Mouse (Mus musculus): ENCODE measurements at regions not wholly inside any gene's neighbourhood (a gene's known extent, or its start where the extent isn't known, plus 50 kb on each side); places are given as distances from the start of the nearest gene placed in this dataset.

DNA sequence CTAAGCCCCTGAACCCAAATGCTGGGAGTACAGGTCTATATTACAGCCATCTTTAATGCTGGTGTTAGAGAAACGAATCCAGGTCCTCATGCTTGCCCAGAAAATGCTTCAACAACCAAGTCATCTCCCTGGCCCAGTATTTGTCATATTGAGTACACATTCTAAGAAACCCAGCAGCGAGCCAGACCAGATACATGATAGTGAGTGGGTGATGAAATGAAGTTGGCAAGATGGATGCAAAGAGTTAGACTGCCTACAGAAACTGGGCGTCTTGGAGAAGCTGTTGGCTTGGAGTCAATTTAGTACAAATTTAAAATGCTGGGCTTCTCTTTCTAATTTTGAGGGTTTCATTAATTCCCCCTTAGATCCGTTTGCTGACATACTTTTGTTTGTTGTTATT is 203.1 kb upstream of the Pdzrn3 start:
- DNase-seq: no peak

GRCm38 (mm10) chr6:101556096-101556495 is 178.4 kb upstream of the Pdzrn3 start:
- no peak for DNase-seq

DNA sequence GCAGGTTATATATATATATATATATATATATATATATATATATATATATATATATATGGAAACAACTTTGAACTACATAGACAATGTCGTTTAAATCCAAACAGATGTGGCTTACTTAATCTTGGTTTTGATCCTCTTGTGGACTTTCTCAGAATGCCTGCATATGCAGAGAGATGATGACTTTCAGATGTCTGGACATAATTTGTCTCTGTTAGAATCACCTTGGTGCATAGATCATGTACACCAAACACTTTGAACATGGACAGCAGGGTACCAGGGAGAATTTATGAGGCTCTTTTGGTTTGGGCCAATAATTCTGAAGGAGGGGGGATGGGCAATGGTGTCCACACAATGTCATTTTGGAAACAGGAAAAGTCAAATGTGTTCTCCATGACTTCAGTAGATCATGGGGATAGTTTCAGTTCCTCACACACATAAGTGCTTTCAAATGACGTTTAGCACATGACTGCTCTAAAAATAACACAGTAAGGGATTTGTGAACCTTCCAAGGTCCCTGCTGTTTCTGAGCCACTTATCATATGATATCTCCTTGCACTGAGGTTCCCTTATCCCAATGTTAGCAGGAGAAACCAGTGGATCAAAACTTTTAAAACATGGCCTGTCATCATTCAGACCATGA is 177.4 kb upstream of the Pdzrn3 start:
- no peak for DNase-seq

DNA sequence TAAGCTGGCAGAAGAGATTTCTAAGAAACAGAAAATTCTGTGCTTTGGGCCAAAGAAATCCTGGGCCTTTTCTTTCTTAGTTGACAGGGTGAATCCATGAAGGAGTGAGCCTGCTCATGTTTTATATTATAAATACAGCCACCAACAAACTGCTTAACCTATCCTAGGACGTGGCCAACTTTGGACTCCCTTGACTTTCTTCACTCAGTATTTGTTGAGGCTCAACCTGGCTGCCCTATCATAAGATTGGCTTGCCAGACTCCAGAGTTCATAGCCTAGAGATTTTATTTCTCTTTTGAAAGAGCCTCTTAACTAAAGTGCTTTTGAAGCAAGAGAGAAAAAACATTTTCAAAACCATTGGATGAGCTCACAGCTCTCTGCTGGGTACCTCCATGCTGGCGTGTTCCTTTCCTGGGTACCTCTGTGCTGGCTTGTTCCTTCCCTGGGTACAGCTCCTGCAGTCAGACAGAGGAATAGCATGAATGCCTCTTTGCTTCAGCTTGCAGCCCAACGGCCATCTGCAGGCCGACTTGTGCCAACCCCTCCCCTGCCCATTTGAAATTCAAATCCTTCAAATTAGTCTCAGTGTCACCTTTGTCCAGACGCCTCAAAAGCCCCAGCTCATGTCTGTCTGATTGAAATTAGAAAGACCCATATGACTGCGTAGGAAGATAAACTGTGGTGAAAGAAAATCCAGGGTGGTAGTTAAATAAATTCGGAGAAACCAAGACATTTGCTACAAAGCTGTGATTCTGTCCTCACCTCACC is 173.0 kb upstream of the Pdzrn3 start:
- peak; percentile 39 for DNase-seq

DNA sequence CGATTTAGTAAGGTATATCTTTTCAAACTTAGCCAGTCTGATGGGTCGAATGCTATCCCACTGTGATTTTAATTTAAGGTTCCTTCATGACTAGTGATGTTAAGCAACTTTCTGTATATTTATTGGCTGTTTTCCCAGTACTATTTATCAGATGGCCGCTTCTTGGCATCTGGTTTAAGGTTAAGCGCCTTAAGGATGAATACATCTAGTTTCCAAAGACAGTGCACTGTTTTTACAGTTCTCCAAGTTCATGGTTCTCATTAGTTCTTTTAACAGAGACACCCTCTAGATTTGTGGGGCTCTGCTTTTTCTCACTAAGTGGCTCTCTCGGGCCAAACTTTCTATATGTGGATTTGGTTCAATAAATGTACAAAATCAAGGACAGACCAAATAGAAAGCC is 159.9 kb upstream of the Pdzrn3 start:
- no peak for DNase-seq

GRCm38 (mm10) chr6:101534214-101535052 is 156.7 kb upstream of the Pdzrn3 start:
- no peak for DNase-seq

DNA sequence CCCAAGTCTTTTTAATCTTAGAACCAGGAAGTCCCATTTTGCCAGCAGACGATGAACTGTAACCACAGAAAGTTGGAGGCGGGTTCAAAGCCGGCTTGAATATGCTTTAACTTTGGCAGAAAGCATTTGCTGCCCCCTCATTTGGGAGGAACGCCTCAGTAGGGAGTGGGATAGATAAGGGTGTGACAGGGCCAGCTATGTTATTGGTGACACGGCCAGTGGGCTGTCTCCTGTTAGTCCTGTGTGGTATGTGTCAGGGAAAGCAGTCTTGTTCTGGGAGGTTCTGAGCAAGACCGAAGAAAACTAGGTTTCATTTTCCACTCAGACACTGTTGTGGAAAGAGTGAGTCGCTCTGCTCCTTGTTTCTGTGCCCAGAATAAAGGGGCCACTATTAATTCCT is 154.7 kb upstream of the Pdzrn3 start:
- no peak for DNase-seq

GRCm38 (mm10) chr6:101531914-101532313 is 154.2 kb upstream of the Pdzrn3 start:
- no peak for DNase-seq

GRCm38 (mm10) chr6:101525129-101525528 is 147.4 kb upstream of the Pdzrn3 start:
- DNase-seq: no peak

- no peak for DNase-seq
Measured at GRCm38 (mm10) chr6:101521316-101521715, 143.6 kb upstream of the Pdzrn3 start.

DNA sequence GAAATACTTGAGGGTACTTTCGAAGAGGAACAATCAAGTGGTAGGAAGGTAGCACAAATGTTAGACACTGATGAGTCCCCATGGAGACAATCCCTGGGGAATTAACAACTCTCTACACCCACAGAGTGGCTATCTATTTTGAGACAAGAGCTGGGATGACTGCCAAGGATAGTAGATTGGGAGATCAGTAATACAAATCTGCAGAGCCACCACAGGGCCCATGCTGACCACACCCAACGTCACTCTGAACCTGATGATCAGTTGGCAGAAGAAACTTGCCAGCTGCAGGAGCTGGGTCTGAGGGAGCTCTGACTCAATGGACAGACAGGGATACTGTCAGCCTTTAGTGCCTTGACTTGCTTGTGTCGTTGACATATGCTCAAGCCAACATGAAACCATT is 143.1 kb upstream of the Pdzrn3 start:
- DNase-seq: no peak

DNA sequence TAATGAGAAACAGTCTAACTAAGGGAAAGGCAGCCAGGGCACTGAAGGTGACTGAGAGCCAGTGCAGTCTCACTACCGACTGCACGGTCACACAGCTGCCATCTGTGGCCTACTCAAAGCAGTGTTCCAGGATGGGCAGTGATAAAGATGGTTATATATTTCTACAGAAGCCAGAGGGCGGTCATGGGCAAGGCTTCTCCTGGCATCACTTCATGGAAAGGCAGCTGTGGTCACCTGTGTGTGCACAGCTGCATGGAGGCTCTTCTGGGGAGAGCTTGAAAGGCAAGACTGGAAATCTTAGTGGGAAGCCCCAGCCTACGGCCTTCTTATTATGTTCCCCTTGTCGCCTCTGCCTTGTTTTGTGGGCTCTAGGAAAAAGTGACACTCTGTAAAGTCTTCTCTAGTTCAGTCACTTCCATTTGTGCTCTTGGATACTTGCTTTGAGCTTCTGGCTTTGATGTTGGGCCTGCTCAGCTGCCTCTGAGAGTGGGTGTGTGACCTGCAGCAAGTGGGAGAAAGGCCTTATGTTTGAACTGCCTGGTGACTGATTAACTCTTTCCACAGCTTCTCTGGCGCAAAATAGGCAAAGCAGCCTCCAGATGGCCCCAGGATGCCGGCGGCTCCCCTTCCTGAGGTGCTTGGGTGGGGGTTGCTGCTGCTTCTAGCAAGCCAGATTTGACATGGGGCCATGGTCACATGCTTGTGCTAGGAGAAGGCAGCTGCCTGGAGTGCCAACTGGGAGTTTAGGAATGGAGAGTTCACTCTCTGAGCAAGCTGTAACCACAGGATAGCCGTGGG is 141.4 kb upstream of the Pdzrn3 start:
- no peak for DNase-seq

DNA sequence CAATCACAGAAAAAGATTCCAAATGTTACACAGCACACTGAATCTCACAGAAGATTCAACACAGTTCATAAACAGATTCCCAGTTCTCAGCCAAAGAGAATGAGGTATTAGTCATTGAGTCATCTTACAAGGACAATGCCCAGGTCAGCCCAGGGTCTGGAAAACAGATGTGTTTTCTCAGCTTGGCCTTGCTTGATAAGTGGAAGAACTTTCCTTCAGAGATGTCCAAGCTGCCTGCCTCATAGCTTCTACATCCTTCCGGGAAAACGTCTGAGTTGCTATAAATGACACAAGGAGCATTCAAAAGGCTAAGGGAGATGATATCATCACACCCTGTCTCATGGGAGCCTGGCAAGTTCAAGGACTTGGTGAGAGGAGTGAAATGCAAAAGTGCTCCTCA is 139.9 kb upstream of the Pdzrn3 start:
- no peak for DNase-seq

DNA sequence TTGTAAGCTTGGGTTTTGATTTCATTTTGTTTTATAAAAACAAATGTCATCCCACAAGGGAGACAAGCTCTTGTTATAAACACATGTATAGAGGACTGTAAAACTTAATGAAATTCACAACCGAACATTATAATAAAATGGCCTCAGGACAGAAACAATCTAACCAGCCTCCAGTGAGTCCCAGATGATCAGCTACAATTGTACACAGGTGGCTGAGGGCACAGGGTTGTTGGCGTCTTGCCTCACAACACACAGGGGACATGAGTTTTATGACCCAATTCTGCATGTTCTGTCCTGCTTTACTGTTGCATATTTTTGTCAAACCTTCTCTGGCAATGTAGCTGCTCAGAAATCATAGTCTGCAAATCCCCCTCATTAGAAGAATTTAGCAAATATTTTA is 136.0 kb upstream of the Pdzrn3 start:
- no peak for DNase-seq

DNA sequence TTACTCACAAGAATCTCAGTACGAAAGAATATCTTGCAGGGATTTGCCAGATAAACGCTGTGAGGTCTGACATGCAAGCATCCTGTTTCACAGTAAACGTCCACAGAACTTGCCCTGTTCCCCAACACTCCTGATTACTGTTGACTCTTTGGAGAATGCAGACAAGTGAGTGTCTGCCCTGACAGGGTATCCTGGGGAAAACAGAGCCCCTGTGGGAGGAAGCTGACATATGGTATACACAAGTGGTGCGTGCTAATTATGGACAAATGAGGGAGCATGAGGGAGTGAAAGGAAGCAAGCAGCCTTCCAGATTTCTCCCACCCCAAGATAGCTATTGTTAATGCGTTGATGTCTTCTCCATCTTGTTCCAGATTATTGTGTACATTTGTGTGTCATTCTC is 124.5 kb upstream of the Pdzrn3 start:
- no peak for DNase-seq

GRCm38 (mm10) chr6:101501716-101502115 is 124.0 kb upstream of the Pdzrn3 start:
- DNase-seq: no peak

DNA sequence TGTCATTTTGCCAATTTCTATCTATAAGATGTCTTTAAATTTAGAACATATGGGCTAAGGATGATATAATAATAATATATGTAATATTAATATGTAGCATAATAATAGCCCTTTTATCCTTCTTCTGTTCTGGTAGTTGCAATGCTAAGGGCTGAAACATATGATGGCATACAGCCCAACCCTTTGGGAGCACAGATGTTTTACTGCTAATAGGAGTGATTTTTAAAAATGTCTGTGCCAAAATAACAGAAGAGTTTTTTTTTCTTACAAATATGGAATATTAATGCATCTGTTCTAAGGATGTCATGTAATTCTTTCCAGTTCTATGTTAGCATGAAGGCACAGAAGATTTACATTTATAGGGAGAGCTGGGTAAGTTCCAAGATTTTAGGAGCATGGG is 122.5 kb upstream of the Pdzrn3 start:
- no peak for DNase-seq

DNA sequence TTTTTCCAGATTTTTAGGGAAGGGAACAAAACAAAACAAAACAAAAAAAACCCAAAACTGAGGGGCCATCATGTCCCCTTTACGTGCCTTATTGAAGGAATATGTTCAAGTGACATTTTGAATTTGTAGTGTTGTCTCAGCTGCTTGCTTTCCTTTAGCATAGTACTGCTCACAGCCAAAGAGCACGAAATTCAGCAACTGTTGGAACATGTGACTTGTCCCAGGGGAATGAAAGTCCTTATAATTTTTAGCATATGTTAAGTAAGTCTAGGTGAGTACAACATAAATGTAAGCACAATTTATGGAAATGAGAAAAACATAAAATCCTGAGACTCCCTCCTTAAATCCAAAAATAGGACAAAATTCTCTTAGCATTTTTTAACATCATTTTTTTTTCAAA is 110.8 kb upstream of the Pdzrn3 start:
- no peak for DNase-seq

DNA sequence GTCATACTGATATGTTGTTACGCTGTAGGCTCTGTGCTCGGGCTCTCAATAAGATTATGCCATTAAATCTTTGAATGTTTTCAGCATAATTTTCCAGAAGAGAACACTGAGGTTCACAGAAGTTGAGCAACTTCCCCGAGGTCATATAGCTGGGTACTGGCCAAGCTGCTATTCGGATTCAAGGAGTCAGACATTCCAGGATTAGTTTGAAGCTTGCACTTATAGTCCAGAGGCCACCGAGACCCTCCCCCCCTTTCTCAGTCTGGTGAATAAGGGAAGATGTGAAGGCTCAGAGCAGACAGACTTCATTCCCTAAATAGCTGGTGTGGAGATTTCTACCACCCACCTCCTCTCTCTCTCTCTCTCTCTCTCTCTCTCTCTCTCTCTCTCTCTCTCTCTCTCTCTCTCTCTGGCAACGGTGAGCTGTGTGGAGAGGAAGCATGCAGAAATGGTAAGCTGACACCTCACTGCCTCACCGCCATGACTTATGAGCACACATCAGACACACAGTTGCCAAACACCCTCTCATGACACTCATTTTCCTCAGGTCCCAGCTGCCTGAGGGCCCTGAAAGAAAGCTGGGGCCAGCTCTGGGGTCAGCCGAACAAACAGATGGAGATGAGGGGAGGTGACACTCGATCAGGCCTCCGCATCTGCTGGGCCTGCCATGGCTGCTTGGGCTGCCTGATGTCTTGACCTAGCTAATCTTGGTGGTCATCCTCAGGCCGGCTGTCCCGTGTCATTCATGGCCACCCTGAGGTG is 107.0 kb upstream of the Pdzrn3 start:
- DNase-seq: no peak

DNA sequence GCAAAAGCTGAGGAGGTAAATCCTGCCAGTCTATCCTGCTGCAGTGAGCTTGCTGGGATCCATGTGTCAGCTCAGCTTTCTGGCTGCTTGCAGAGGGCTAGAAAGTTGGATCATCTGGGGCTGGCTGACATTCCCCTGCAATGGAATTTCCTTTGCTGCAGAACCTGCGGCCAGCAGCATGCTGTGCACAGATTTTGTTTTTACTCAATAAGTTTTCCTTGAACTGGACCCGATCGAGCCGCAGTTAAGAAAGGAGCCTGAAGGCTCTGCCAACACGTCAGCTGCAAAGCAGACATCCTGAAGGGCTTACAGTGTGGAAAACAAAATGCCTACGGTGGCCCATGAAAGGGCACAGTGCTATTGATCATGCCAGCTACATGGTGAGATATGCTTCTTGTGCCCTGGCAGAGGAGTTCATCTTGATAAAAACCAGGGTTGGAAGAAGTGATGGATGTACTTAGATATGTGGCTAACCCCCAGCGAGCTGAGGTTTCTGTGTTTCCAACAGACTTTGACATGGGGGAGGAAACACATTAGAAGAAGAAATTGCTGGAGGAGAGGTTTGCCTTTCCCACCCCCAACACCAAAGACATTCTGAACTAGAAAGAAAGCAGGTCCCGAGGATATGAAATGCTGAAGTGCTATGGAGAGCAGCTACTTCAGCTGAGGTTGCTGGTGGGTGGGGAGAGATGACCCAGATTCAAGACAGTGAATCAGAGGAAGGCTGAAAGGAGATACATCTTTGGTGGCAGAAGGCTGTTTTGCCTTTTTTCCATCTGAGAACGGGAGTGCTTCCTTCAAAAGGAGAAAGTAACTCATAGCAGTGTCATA is 105.2 kb upstream of the Pdzrn3 start:
- DNase-seq: peak; percentile 21

- DNase-seq: no peak
Measured at GRCm38 (mm10) chr6:101473956-101474355, 96.3 kb upstream of the Pdzrn3 start.
